Mouse (Mus musculus) macrophage (primary cell): ENCODE results near the gene Hk1. TPM values are rescaled to one million over a fixed set of nuclear protein-coding genes. Genes with fewer than 3 reads are reported as not detected.

Experiments
- H3K27ac ChIP-seq: fragments of 350-480 bp; formaldehyde crosslinking; 2 replicates; pipeline ENCODE4 v1.9.0; 2021
- H3K36me3 ChIP-seq: fragments of 350-480 bp; formaldehyde crosslinking; 2 replicates; pipeline ENCODE4 v1.9.0; 2021; ENCODE audit errors: inconsistent target
- H3K4me3 ChIP-seq: fragments of 350-480 bp; formaldehyde crosslinking; 2 replicates; pipeline ENCODE4 v1.9.0; 2021; ENCODE audit errors: inconsistent target
- H3K79me2 ChIP-seq: fragments of 350-480 bp; formaldehyde crosslinking; 2 replicates; pipeline ENCODE4 v1.9.0; 2021; ENCODE audit errors: inconsistent target
- WGBS: methylation state at CpG from one replicate; pipeline ENCODE4 v1.1.7; 2026; ENCODE audit warnings: inconsistent platforms; ENCODE audit not compliant: missing documents; 5-methylcytosine and 5-hydroxymethylcytosine counted together
- polyA plus RNA-seq: library from polyadenylated mRNA; stranded (reverse); fragments of 250-400 nt; gene quantifications from 3 replicates; pipeline ENCODE4 v1.2.4, GENCODE M21; 2018; ENCODE audit warnings: inconsistent platforms

Gene Hk1
- polyA plus RNA-seq, 1 experiment from 2014 or later = 62.1 TPM

DNA sequence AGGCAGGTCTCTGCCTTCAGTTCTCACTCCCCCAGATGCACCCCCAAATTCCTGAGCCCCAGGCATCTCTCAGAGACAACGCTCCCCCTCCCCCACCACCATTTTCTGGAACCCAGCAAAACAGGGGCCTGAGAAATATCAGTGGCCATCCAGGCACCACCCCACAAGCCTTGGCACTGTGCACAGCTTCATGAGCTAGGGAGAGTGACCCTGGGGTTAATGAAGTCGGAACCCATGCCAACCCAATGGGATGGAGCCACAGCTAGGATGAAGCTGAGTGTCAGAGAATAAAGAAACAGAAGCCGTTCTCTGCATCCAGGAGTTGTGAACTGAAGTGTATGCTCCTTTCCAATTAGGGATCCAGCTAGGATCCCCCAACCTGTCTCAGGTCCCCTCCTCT, 132.6 kb downstream of the Hk1 start:
- no peak overlapping the region for H3K4me3 ChIP-seq
- 88% methylated on average over 3 of the region's 3 CpGs for WGBS
- H3K27ac ChIP-seq = no peak overlapping the region
- no peaks in the 10 kb centered on the region for H3K36me3 ChIP-seq
- no peaks in the 10 kb centered on the region for H3K79me2 ChIP-seq

- H3K4me3 ChIP-seq = no peak overlapping the region
- WGBS = 86% methylated on average over 9 of the region's 9 CpGs
- H3K27ac ChIP-seq = no peak overlapping the region
- no peaks in the 10 kb centered on the region for H3K36me3 ChIP-seq
- H3K79me2 ChIP-seq = no peaks in the 10 kb centered on the region
These were observed 135.6 kb downstream of the Hk1 start for GRCm38 (mm10) chr10:62244067-62244466.

- Histone ChIP-seq H3K27ac (no peak overlapping the region), H3K79me2 (no peaks in the 10 kb centered on the region), H3K36me3 (no peaks in the 10 kb centered on the region), H3K4me3 (no peak overlapping the region)
- WGBS = 43% methylated on average over 10 of the region's 13 CpGs
These were observed 136.8 kb downstream of the Hk1 start for GRCm38 (mm10) chr10:62242896-62243295.

DNA sequence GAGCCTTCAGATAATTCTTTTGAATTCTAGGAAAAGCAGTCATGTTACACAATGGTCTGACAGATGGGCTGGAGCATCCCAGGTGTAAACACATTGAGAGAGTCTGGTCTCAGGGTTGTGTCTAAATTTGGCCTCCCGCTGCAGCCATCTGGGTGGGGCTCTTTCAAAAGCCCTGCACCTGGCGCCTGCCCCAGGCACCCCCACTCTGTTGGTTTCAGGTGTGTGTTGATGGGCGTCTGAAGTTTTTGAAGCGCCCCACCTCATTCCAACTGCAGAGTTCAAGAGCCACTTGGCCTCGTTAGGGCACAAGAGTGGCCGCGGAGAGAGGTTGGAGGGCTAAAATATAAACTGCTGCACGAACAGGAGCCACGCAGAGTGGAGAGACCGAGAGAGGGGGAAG, 137.3 kb downstream of the Hk1 start:
- H3K36me3 ChIP-seq = no peaks in the 10 kb centered on the region
- H3K27ac ChIP-seq = no peak overlapping the region
- no peaks in the 10 kb centered on the region for H3K79me2 ChIP-seq
- WGBS = 88% methylated on average over 10 of the region's 10 CpGs
- no peak overlapping the region for H3K4me3 ChIP-seq

DNA sequence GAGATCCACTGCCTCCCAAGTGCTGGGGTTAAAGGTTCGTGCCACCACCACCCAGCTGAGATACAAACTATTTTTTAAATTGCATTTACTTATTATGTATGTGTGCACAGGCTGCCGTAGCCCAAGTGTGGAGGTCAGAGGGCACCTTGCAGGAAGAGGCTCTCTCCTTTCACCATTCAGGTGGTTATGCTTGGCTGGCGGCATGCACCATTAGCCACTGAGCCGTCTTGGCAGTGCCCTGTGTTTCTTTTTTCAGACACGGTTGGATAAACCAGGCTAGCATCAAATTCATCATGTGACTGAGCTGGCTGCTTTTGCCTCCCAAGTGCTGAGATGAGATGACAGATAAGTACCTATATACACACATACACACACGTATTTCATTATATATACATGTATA, 140.4 kb downstream of the Hk1 start:
- WGBS = 79% methylated on average over 6 of the region's 6 CpGs
- no peak overlapping the region for H3K4me3 ChIP-seq
- H3K79me2 ChIP-seq = no peaks in the 10 kb centered on the region
- H3K36me3 ChIP-seq = no peaks in the 10 kb centered on the region
- no peak overlapping the region for H3K27ac ChIP-seq

GRCm38 (mm10) chr10:62238688-62239087, 141.0 kb downstream of the Hk1 start:
- no peaks in the 10 kb centered on the region for H3K36me3 ChIP-seq
- 93% methylated on average over 3 of the region's 3 CpGs for WGBS
- H3K79me2 ChIP-seq = no peaks in the 10 kb centered on the region
- no peak overlapping the region for H3K27ac ChIP-seq
- no peak overlapping the region for H3K4me3 ChIP-seq

DNA sequence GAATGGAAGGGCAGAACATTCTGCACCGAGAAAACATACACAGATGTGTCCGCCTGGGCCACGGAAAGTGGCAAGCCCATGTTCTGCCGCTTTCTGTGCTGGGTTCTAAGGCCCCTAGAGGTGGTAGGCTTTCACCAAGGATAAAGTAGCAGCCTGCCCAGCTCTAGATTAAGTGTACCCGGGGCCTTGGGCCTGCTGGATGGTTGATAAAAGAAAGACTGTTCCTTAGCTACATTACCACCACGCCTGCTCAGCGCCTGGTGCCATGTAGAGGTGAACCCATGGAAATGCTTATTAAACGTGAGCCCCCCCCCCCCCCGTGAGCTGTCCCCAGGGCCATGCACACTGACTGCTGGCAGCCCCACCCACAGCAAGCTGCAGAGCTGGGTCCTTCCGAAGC, 142.5 kb downstream of the Hk1 start:
- no peak overlapping the region for H3K4me3 ChIP-seq
- no peak overlapping the region for H3K27ac ChIP-seq

DNA sequence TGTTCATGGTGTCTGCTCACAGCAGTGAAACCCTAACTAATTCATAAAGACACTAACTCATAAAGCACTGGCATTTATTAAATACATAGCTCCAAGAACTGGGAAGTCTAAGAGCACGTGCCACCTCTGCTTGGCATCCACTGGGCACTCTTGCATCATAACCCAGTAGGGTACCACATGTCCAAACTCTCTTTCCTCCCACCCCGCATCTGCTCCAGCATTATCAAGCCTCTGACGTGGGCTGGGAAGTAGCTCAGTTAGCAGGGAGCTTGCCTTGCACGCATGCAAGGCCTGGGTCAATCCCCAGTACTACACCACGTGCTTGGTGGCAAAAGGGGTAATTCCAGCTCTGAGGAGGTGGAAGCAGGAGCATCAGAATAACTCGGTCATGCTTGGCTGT, 143.5 kb downstream of the Hk1 start:
- Histone ChIP-seq H3K27ac (no peak overlapping the region), H3K36me3 (no peaks in the 10 kb centered on the region), H3K4me3 (no peak overlapping the region), H3K79me2 (no peaks in the 10 kb centered on the region)
- 86% methylated on average over 6 of the region's 6 CpGs for WGBS

More for the DNA sequence above, 142.5 kb downstream of the Hk1 start:
- H3K79me2 ChIP-seq = no peaks in the 10 kb centered on the region
- H3K36me3 ChIP-seq = no peaks in the 10 kb centered on the region
- 84% methylated on average over 10 of the region's 10 CpGs for WGBS

GRCm38 (mm10) chr10:62231811-62232210, 147.9 kb downstream of the Hk1 start:
- no peaks in the 10 kb centered on the region for H3K36me3 ChIP-seq
- H3K27ac ChIP-seq = no peak overlapping the region
- 94% methylated on average over 3 of the region's 3 CpGs for WGBS
- H3K79me2 ChIP-seq = no peaks in the 10 kb centered on the region
- H3K4me3 ChIP-seq = no peak overlapping the region

DNA sequence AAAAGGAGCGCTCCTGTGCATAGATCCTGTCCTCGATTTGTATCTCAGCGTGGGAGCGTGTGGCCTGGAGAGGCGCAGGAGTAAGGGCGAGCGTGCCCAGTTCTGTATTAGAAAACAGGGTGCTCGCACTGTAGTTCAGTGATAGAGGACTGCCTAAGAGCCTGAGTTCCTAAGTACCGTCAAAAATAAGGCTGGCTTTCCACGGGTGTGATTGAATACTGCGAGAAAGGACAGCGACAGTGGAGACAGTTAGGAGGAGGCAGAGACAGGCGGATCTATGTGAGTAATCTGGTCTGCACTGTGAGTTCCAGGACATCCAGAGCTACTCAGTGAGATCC, 148.3 kb downstream of the Hk1 start:
- Histone ChIP-seq H3K36me3 (no peaks in the 10 kb centered on the region), H3K79me2 (no peaks in the 10 kb centered on the region), H3K4me3 (no peak overlapping the region), H3K27ac (no peak overlapping the region)
- WGBS = 6% methylated on average over 13 of the region's 13 CpGs

DNA sequence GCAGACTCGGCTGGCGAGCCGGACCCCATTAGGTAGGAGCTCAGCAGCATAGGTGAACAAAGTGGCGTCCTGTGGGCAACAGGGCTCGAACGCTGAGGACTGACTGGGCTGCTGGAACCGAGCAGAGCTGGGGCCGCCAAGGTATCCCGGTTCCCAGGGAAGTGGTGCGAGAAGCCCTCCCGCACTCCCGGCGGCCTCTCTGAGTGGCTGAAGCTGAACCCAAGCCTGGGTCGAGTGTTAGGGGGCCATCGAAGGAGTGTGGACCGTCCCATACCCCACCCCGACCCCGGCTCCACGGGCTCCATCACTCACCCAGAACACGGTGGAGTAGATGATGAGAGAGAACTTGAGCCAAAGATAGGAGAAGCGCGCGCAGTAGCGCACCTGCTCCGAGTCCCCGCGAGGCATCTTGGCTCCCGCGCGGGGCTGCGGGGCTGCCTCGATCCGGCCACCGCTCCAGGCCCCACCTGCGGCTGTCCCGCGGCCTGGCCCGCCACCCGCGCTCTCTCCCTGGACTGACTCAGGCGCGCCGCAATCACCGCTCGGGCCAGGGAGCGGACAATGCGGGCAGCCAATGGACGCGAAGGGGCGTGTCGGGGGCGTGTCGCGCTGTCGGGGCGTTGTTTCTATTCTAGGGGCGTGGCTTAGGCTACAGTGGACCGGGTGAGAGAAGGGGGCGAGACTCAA, 148.9 kb downstream of the Hk1 start, which contains the start of gene Tspan15:
Gene Tspan15, minus strand, starts transcription at position 544 of the 687 bp plus-strand sequence.
- H3K36me3 ChIP-seq = no peaks in the 10 kb centered on the region
- no peak within 1 kb of the TSS for H3K4me3 ChIP-seq
- no peak within 1 kb of the TSS for H3K27ac ChIP-seq
- WGBS = 2% methylated on average over 57 of the region's 59 CpGs
- H3K79me2 ChIP-seq = no peaks in the 10 kb centered on the region

GRCm38 (mm10) chr10:62228126-62228525, 151.6 kb downstream of the Hk1 start:
- Histone ChIP-seq H3K79me2 (no peaks in the 10 kb centered on the region), H3K36me3 (no peaks in the 10 kb centered on the region), H3K27ac (no peak overlapping the region), H3K4me3 (no peak overlapping the region)
- WGBS = 80% methylated on average over 4 of the region's 6 CpGs

DNA sequence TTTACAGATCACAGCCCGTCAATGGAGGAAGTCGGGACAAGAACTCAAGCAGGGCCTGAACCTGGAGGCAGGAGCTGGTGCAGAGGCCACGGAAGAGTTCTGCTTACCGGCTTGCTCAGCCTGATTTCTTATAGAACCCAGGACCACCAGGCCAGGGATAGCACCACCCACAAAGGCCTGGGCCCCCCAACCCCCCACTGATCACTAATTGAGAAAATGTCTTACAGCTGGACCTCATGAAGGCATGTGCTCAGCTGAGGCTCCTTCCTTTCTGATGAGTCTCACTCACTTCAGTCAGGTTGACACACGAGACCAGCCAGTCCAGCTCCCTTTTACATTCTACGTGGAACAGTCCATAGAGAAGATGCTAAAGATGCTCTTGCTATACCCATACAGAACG, 153.9 kb downstream of the Hk1 start:
- 82% methylated on average over 6 of the region's 7 CpGs for WGBS
- no peak overlapping the region for H3K4me3 ChIP-seq
- H3K36me3 ChIP-seq = no peaks in the 10 kb centered on the region
- H3K79me2 ChIP-seq = no peaks in the 10 kb centered on the region
- no peak overlapping the region for H3K27ac ChIP-seq

DNA sequence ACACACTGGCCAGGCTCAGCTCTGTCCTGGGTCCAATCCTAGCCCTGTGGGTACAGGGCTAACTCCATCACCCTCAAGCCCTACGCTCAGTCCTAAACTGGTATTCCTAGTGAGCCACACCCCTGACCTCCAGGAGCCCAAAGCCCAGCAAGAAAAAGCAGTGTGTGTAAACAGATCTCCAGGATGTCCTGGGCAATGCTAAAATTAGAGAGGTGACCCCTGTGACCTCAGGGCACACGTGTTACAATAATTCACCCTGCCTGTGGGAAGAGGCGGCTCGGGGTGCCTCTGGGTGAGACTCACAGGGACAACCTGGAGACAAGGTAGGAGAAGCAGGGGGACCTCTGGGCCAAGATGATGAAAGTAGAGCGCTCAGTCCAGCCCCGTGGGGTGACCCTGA, 155.5 kb downstream of the Hk1 start:
- Histone ChIP-seq H3K27ac (no peak overlapping the region), H3K36me3 (no peaks in the 10 kb centered on the region), H3K4me3 (no peak overlapping the region), H3K79me2 (no peaks in the 10 kb centered on the region)
- 74% methylated on average over 6 of the region's 6 CpGs for WGBS

GRCm38 (mm10) chr10:62222777-62223176, 156.9 kb downstream of the Hk1 start:
- H3K27ac ChIP-seq = no peak overlapping the region
- no peaks in the 10 kb centered on the region for H3K79me2 ChIP-seq
- no peak overlapping the region for H3K4me3 ChIP-seq
- no peaks in the 10 kb centered on the region for H3K36me3 ChIP-seq
- 95% methylated on average over 17 of the region's 17 CpGs for WGBS

DNA sequence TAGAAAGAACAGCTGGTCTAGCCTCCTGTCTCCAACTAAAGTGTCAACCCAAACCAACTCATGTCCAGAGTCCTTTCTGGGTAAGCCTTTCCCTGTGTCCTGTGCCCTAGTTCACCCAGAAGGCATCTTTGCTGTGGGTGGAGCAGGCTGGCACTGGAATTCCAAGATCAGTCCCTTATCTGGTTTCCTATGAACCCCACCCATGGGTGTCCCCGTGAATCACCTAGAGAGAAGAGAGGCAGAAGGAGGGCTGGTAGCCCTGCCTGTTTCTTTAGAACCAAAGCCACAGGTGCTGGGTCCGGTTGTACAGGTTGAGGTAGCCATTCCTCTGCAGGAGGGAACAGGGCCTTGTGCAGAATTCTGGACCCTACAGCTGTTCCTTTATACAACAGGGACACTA, 158.1 kb downstream of the Hk1 start:
- Histone ChIP-seq H3K79me2 (no peaks in the 10 kb centered on the region), H3K36me3 (no peaks in the 10 kb centered on the region), H3K4me3 (no peak overlapping the region), H3K27ac (no peak overlapping the region)
- WGBS = 75% methylated on average over 2 of the region's 2 CpGs
